Mouse (Mus musculus): ENCODE measurements around the gene Pde4b.

GRCm38 (mm10) chr4:102567676-102568254 lies 480.4 kb downstream of the Pde4b start:
- TF ChIP-seq MAFK (IDR thresholded peaks at IDR 0.05; ENCODE audit: insufficient read depth, low read depth, low read length) (no peak), HCFC1 (IDR thresholded peaks at IDR 0.05; ENCODE audit: borderline replicate concordance, insufficient read depth, low read length) (no peak), ZNF384 (IDR thresholded peaks at IDR 0.05; ENCODE audit: low read depth, low read length) (no peak)
